Mouse (Mus musculus) ES-Bruce4 (cell line): ENCODE results near the gene Dnah14. TPM values are rescaled to one million over a fixed set of nuclear protein-coding genes. Genes with fewer than 3 reads are reported as not detected.
A peak's percentile ranks its signal among the peaks of the same experiment; 100 is the strongest.

Source experiments
- H3K27ac ChIP-seq: 2 replicates; pipeline ENCODE4 v1.5.1; 2012; ENCODE audit warnings: low read length, inconsistent platforms; ENCODE audit not compliant: insufficient read depth
- H3K27me3 ChIP-seq: 2 replicates; pipeline ENCODE4 v1.6.1; 2012; ENCODE audit warnings: mild to moderate bottlenecking, low read length, inconsistent platforms; ENCODE audit not compliant: control insufficient read depth, poor library complexity, insufficient read depth, severe bottlenecking
- H3K36me3 ChIP-seq: 2 replicates; pipeline ENCODE4 v1.6.1; 2012; ENCODE audit warnings: inconsistent platforms, mild to moderate bottlenecking, low read length, moderate library complexity; ENCODE audit not compliant: control insufficient read depth, poor library complexity, insufficient read depth, severe bottlenecking
- H3K4me1 ChIP-seq: one replicate; pipeline ENCODE4 v1.8.1; 2011; ENCODE audit warnings: low read length; ENCODE audit not compliant: control insufficient read depth, insufficient read depth
- H3K4me3 ChIP-seq: 2 replicates; pipeline ENCODE4 v1.5.1; 2011; ENCODE audit warnings: low read depth, mild to moderate bottlenecking, low read length
- H3K9ac ChIP-seq: 2 replicates; pipeline ENCODE4 v1.6.1; 2012; ENCODE audit warnings: low read depth, mild to moderate bottlenecking, inconsistent platforms; ENCODE audit not compliant: poor library complexity, severe bottlenecking
- H3K9me3 ChIP-seq: replicated peaks from 2 replicates; pipeline ENCODE4 v1.6.1; 2012; ENCODE audit warnings: mild to moderate bottlenecking, low read length, inconsistent platforms; ENCODE audit not compliant: control insufficient read depth, poor library complexity, insufficient read depth, severe bottlenecking
- CTCF ChIP-seq: IDR thresholded peaks from one replicate; pipeline ENCODE4 v1.8.1; 2011; ENCODE audit warnings: low read depth, low read length
- EP300 ChIP-seq: IDR thresholded peaks from 2 replicates; pipeline ENCODE4 v1.6.1; 2011; ENCODE audit warnings: low read depth, low read length; ENCODE audit not compliant: insufficient read depth
- POLR2A ChIP-seq: IDR thresholded peaks from one replicate; pipeline ENCODE4 v1.8.1; 2011; ENCODE audit warnings: low read length; ENCODE audit not compliant: insufficient read depth
- polyA plus RNA-seq: library from polyadenylated mRNA; stranded (reverse); fragments of >200 nt; gene quantifications from 2 replicates; pipeline ENCODE4 v1.2.4, GENCODE M21; 2011; ENCODE audit warnings: low read depth; ENCODE audit not compliant: missing spikeins, insufficient read depth, insufficient read length

Dnah14 gene
- polyA plus RNA-seq, 1 experiment, result 0.33 TPM

GRCm38 (mm10) chr1:181828365-181828764 lies 252.0 kb downstream of the Dnah14 start:
- no peak overlapping the region for H3K4me3 ChIP-seq
- peaks cover 74% of the 10 kb centered on the region for H3K36me3 ChIP-seq
- TF ChIP-seq CTCF (peak; percentile 38), EP300 (no peak), POLR2A (no peak)
- H3K27ac ChIP-seq, result no peak overlapping the region
- no peaks in the 10 kb centered on the region for H3K27me3 ChIP-seq
- H3K9me3 ChIP-seq, result no peaks in the 10 kb centered on the region
- no peaks in the 10 kb centered on the region for H3K4me1 ChIP-seq
- no peak overlapping the region for H3K9ac ChIP-seq

- no peaks in the 10 kb centered on the region for H3K27me3 ChIP-seq
- peaks cover 74% of the 10 kb centered on the region for H3K36me3 ChIP-seq
- no peak for TF ChIP-seq EP300
- no peak for TF ChIP-seq CTCF
- TF ChIP-seq POLR2A, result no peak
- no peaks in the 10 kb centered on the region for H3K4me1 ChIP-seq
- H3K4me3 ChIP-seq, result no peak overlapping the region
- H3K9ac ChIP-seq, result no peak overlapping the region
- no peaks in the 10 kb centered on the region for H3K9me3 ChIP-seq
- H3K27ac ChIP-seq, result no peak overlapping the region
Observed at GRCm38 (mm10) chr1:181832720-181833119, 256.4 kb downstream of the Dnah14 start.

- no peaks in the 10 kb centered on the region for H3K4me1 ChIP-seq
- no peak overlapping the region for H3K9ac ChIP-seq
- H3K27ac ChIP-seq, result no peak overlapping the region
- no peak for TF ChIP-seq CTCF
- no peak for TF ChIP-seq EP300
- TF ChIP-seq POLR2A, result no peak
- H3K4me3 ChIP-seq, result no peak overlapping the region
- no peaks in the 10 kb centered on the region for H3K9me3 ChIP-seq
- peaks cover 70% of the 10 kb centered on the region for H3K36me3 ChIP-seq
- no peaks in the 10 kb centered on the region for H3K27me3 ChIP-seq
Observed at GRCm38 (mm10) chr1:181833143-181833542, 256.8 kb downstream of the Dnah14 start.

- no peak overlapping the region for H3K4me3 ChIP-seq
- peaks cover 34% of the 10 kb centered on the region for H3K36me3 ChIP-seq
- no peak for TF ChIP-seq POLR2A
- no peak for TF ChIP-seq CTCF
- no peak overlapping the region for H3K27ac ChIP-seq
- no peaks in the 10 kb centered on the region for H3K9me3 ChIP-seq
- no peak overlapping the region for H3K9ac ChIP-seq
- H3K4me1 ChIP-seq, result no peaks in the 10 kb centered on the region
- no peaks in the 10 kb centered on the region for H3K27me3 ChIP-seq
Observed at GRCm38 (mm10) chr1:181838111-181838510, 261.8 kb downstream of the Dnah14 start.

GRCm38 (mm10) chr1:181839746-181840366 lies 263.5 kb downstream of the Dnah14 start:
- H3K27me3 ChIP-seq, result no peaks in the 10 kb centered on the region
- TF ChIP-seq EP300 (no peak), CTCF (no peak)
- H3K9ac ChIP-seq, result peak overlapping the region; percentile 88; the same call in 1 of the 2 replicates
- no peaks in the 10 kb centered on the region for H3K4me1 ChIP-seq
- H3K27ac ChIP-seq, result no peak overlapping the region
- H3K4me3 ChIP-seq, result 0 out of 2 replicates have a peak overlapping the region, but pooled peaks have one; percentile 22
- H3K36me3 ChIP-seq, result peaks cover 20% of the 10 kb centered on the region
- H3K9me3 ChIP-seq, result no peaks in the 10 kb centered on the region

- TF ChIP-seq EP300 (no peak), CTCF (no peak), POLR2A (no peak)
- peaks cover 8% of the 10 kb centered on the region for H3K36me3 ChIP-seq
- H3K4me3 ChIP-seq, result peak overlapping the region; percentile 82
- no peaks in the 10 kb centered on the region for H3K9me3 ChIP-seq
- no peaks in the 10 kb centered on the region for H3K4me1 ChIP-seq
- no peaks in the 10 kb centered on the region for H3K27me3 ChIP-seq
- H3K27ac ChIP-seq, result 0 out of 2 replicates have a peak overlapping the region, but pooled peaks have one; percentile 0
- H3K9ac ChIP-seq, result peak overlapping the region; percentile 88
Observed at GRCm38 (mm10) chr1:181841396-181841795, 265.0 kb downstream of the Dnah14 start.
